Mouse (Mus musculus) adrenal gland, adult 8-10 months (tissue): ENCODE data around the gene Hmcn2. TPM values are rescaled to one million over a fixed set of nuclear protein-coding genes. Genes with fewer than 3 reads are reported as not detected.

Experiments used
- DNase-seq: peaks from one replicate; pipeline ENCODE4 v3.0.0; 2022
- total RNA-seq, 4 experiments: library from RNA; stranded (reverse); gene quantifications; 2 replicates each; pipeline ENCODE4 v1.2.4; 2022

The Hmcn2 gene
- total RNA-seq, 4 experiments from 2014 or later, result 0.84 to 2.5 (median 1.4) TPM

- no peak for DNase-seq
Measured at GRCm38 (mm10) chr2:31458989-31459936, 145.0 kb downstream of the Hmcn2 start.

DNA sequence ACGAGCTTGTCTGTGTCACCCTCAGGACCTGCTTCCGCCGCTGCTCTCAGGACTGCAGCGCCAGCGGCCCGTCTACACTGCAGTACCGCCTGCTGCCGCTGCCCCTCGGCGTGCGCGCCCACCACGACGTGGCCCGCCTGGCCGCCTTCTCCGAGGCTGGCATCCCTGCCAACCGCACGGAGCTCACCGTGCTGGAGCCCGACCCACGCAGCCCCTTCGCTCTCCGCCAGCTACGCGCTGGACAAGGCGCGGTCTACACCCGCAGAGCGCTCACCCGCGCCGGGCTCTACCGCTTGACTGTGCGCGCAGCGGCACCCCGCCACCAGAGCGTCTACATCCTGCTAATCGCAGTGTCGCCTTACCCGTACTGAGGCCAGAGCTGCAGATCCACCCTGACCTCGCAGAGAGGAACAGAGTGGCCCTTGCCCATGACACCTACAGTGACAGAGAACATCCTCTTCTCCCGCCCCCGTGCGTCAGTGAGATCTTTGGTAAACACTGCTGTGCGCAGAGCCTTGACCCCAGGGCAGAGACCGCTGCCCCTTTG is 145.9 kb downstream of the Hmcn2 start:
- DNase-seq, result no peak

DNA sequence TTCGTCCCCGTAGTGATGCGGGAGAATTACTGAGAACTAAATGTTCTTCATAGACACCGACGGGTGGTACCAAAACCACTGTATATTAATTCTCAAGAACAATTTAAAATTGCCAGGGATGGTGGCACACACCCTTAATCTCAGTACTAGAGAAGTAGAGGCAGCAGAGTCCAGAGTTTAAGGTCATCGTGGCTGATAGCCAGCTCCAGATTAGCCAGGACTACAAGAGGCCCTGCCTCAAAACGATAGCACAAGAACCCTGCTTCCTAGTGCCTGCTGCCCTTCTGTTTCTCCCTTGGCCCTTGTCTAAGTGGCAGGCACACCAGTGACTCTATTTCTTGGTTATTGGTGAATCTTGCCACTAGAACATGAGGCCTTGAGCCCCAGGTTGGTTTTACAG is 146.7 kb downstream of the Hmcn2 start:
- no peak for DNase-seq

DNA sequence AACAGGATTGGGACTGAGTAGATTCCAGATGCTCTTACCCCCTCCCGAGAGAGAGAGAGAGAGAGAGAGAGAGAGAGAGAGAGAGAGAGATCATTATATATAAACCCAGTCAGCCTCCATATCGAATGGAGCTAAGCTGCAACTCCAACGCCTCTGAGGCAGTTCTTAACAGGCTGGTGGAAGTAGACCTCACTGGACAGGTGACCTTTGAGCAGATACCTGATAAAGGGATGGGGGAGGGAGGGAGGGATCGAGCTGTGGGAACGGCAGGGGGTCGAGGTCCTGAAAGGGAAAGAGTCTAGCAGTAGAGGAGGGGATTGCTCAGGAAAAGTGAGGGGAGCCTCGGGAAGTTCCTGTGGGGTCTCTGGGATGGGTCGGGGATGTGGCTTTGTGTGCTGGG is 147.8 kb downstream of the Hmcn2 start:
- DNase-seq, result no peak

DNA sequence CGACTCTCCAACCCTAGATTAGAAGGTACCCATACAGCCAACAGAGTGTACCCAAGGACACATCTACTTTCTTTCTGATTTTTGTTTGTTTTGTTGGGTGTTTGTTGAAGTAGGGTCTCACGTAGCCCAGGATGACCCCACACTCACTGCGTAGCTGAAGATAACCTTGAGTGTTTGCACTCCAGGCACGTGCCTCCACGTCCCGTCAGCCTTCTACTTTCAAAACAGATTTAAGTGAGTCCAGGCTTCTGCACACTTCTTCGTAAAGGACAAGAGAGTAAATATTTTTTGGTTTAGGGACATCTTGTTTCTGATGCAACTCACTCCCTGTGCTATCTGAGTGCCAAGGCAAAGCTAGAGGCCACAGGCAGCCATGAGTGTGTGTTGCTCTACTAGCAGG is 149.0 kb downstream of the Hmcn2 start:
- no peak for DNase-seq

DNA sequence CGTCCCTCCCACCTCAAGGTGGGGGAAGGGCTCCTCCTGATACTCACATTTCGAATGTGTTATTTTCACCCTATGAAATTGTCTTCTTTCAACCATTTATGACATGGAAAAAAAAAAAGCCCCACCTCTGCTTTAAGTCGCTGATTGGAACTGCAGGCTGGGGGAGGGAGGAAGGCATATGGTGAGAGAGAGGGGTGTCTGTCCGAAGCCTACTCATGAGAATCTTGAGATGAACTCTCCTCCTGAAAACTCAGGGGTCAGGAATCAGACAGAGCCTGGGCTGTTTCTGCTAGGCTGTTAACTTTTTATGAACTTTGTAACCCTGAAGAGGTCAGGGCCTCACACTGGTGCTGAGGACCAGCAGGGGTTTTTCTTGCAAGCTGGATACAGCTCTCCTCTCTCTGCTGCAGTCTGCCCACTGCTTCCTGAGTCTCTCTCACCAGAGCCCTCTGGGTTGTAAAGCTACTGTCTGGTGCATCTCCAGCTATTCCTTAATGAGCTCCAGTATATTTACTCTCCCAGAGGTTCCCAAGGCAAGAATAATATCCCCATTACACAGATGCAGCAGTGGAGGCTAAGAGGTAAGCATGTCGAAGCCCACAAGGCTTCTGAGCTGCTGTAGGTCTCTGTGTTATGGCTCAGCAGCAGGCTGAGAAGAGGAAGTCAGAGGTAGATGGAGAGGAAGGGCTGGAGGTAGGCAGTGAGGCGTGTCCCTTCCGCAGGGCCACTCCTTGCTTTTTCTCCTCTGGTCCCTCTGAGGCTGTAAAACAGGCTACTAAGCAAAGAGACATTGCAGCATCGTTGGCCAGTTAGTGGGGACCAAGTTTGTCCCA is 149.7 kb downstream of the Hmcn2 start:
- no peak for DNase-seq

- no peak for DNase-seq
Measured at GRCm38 (mm10) chr2:31464529-31464910, 150.3 kb downstream of the Hmcn2 start.

DNA sequence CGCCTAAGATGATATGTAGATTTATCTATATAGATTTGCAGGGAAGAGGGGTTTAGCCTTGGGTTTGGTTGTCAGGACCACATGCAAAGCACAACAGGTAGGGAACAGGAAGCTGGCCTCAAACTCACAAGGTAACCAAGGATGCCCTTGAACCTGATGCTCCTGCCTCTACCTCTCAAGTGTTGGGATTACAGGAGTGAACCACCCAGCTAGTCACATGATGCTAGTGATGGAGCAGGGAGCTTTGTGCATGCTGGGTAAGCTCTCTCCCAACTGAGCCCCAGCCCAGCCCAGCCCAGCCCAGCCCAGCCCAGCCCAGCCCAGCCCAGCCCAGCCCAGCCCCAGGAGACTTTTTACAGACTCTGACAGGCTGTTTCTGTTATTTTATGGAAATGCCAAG is 153.2 kb downstream of the Hmcn2 start:
- DNase-seq, result no peak

- no peak for DNase-seq
Measured at GRCm38 (mm10) chr2:31468857-31469256, 154.6 kb downstream of the Hmcn2 start.

DNA sequence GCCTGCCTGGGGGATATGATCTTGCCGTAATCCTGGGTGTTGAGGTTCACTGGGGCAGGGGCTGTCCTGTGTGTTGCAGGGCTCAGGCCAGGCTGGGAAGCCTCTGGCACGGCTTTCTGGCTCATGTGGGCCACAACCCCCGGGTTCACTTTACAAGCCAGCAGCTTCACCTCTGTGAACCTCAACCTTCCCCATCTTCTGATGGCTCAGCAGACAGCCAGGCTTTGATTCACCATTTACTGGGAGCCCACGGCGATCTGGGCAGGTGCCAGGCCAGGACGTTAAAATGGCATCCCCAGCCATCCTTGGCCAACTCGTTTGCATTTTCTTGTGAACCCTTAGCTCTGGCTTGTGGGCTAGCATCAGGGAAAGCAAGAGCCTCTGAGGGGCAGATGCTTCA is 155.3 kb downstream of the Hmcn2 start:
- no peak for DNase-seq

DNA sequence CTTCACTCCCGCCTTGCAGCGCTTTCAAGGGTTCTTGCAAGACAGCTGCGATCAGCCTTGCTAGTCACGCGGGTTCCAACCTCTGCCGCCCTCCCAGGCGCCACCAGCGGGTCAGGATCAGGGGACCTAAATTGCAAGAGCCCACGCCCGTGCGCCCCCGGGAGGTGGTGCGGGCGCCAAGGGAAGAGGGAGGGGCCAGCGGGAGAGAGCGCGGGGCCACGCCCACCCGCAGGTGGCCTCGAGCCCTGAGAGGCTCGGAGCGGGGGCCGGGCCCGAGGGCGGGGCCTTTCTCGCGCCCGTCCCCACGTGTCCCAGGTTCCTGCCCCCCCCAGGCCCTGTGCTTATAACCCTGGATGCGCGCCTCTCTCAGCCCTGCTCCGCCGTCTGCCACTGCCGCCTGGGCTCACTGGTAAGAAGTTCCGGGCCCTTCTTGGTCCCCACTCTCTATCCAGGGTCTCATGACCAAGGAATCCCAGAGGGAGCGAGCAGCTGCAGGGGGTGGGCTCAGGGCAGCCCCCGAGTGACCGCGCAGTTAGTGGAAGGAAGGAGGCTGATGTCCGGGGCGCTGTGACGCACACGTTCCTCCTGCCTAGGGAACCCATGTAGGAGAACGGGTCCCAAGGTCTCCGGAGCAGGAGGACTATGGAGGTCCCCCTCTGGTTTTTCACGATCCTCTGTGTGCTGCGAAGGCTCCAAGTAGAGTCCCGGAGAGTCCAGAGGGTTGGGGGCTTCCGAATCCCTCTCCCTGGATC is 155.9 kb downstream of the Hmcn2 start, which contains the start of gene Ass1:
Ass1 (plus strand) TSS at position 277 of the 752 bp plus-strand sequence.
- DNase-seq, result peak; percentile 73

GRCm38 (mm10) chr2:31470683-31471385 is 156.6 kb downstream of the Hmcn2 start:
- DNase-seq, result no peak

DNA sequence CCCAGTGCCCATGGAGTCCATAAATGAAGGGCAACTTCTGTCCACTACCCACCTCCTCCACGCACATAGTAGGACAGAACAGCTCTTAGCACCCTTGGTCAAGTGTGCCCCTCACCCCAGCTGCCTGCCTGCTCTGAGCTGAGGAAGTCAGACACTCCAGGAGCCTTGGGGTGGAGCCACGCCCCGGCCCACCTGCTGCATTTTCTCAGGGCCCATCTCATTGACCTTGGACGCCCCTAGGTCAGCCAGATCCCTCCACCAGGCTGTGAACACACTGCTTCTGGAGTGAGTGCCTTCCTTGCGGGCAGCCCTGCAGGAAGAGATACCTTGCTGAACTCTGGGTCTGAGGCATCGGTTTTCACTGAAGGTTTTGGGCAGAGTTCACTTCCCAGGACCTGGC is 157.4 kb downstream of the Hmcn2 start:
- no peak for DNase-seq

GRCm38 (mm10) chr2:31472406-31473065 is 158.3 kb downstream of the Hmcn2 start:
- DNase-seq, result no peak

GRCm38 (mm10) chr2:31473941-31474340 is 159.7 kb downstream of the Hmcn2 start:
- no peak for DNase-seq

GRCm38 (mm10) chr2:31474686-31475085 is 160.5 kb downstream of the Hmcn2 start:
- no peak for DNase-seq

GRCm38 (mm10) chr2:31476107-31476820 is 162.0 kb downstream of the Hmcn2 start:
- no peak for DNase-seq

DNA sequence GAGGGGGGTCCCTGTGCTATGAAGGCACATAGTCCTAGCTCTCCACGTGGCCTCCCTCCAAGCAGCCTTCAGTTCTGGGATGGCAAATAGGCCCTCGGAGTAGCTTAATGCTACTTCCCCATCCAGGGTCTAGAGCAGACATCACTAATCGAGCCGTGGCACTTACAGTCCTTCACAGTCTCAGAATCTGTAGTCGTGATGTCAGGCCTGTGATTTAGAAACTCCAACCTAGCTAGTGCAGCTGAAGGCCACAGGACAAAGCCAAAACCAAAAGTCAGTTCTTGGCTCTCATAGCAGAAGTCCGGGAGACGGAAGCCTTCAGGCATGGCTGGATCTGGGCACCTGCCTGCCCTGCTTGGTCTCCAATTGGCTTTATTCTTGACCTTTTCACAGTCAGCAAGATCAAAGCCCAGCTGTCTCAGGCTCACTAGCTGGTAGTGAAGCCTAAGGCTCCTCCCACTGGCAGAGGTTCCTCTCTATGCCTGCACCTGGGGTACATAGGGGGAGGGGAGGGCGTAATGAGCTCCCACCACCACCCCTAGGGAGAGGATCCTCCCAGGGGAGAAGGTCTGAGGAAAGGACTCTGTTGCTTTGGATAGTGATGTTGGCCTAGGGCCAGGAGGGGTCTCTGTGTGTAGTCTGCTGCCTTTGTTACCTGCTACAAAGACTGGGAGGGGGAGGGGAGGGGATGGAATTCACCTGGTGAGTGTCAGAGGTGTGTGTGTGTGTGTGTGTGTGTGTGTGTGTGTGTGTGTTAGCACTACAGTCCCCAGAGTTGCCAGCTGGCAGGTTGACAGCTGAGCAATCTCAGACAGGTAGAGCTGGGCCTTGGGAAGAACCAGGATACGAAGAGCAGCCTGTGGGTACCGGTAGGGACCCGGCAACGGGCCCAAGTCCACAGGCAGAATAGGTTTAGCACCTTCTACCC is 163.3 kb downstream of the Hmcn2 start:
- DNase-seq, result no peak

- peak; percentile 67 for DNase-seq
Measured at GRCm38 (mm10) chr2:31482914-31483575, 168.8 kb downstream of the Hmcn2 start.
